Mouse (Mus musculus): ENCODE measurements around the gene Met. TPM values are rescaled to one million over a fixed set of nuclear protein-coding genes. Genes with fewer than 3 reads are reported as not detected.

Gene Met
- polyA plus RNA-seq (2015; fragmentation: Nextera tagmentation; extraction: Ambion mirVana) = 0.94 and 1.4 TPM in 2 replicates

DNA sequence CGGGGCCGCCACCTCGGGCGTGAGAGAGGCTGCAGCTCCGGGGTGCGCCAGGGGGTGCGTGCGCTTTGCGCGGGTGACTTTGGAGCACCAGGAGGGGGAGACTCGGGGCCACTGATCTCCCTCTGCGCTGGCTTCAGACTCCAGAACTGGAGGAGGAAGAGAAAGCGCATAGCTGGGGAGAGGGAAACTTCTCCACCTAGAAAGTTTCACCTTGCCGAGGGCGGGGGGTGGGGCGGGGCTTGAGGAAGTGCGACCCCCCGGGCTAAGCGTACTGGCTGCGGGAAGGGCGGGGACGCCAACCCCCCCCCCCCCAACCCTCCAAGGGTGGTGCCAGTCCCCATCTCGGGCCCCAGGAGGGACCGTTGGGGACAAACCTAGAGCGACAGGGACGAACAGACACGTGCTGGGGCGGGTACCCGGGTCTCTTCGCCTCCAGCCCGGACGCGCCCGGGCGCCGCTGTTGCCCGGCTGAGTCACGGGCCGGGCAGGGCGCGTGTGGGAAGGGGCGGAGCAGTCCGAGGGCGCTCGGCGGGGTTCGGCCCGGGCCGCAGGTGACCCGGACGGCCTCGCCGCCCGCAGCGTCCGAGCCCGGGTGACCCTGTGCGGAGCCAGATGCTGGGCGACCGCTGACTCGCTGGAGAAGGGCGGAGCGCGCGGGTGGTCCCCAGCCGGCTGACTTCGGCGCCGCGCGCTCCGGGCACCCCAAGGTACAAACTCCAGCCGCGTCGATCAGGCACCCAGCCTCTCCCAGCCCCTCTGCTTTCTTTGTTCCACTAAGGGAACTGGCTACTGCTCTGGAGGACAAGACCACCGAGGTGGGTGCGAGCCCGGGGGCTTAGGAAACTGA lies at the start of gene Met:
TSS of gene Met (plus strand) at position 367 of the 847 bp plus-strand sequence.
- WGBS = under 1% methylated on average over 58 of the region's 78 CpGs
- no peak within 1 kb of the TSS for H3K27ac ChIP-seq (ENCODE audit: low read length)
- peak within 1 kb of the TSS; percentile 94 for H3K4me2 ChIP-seq (ENCODE audit: low read length)
- no peaks in the 10 kb centered on the region for H3K9me3 ChIP-seq (replicated peaks; ENCODE audit: control insufficient read depth, low read length, poor library complexity, severe bottlenecking)
- H3K36me3 ChIP-seq (ENCODE audit: control insufficient read depth, insufficient read depth, low read length) = no peaks in the 10 kb centered on the region
- H3K4me3 ChIP-seq (ENCODE audit: low read depth, low read length) = peak within 1 kb of the TSS; percentile 53
- peaks cover 6% of the 10 kb centered on the region for H3K4me1 ChIP-seq (ENCODE audit: control insufficient read depth, insufficient read depth, low read length)
- peak within 1 kb of the TSS; percentile 53 for H3K9ac ChIP-seq (ENCODE audit: low read depth, low read length)
- ATAC-seq = peak; percentile 89
- H3K27me3 ChIP-seq (ENCODE audit: control insufficient read depth, insufficient read depth, low read depth, low read length) = peaks cover 11% of the 10 kb centered on the region

GRCm38 (mm10) chr6:17418226-17418625 lies 45.4 kb upstream of the Met start:
- Histone ChIP-seq H3K9ac (ENCODE audit: low read depth, low read length) (no peak overlapping the region), H3K4me1 (ENCODE audit: control insufficient read depth, insufficient read depth, low read length) (no peaks in the 10 kb centered on the region), H3K4me2 (ENCODE audit: low read length) (no peak overlapping the region), H3K36me3 (ENCODE audit: control insufficient read depth, insufficient read depth, low read length) (no peaks in the 10 kb centered on the region), H3K27ac (ENCODE audit: low read length) (no peak overlapping the region), H3K9me3 (replicated peaks; ENCODE audit: control insufficient read depth, low read length, poor library complexity, severe bottlenecking) (no peaks in the 10 kb centered on the region), H3K4me3 (ENCODE audit: low read depth, low read length) (no peak overlapping the region), H3K27me3 (ENCODE audit: control insufficient read depth, insufficient read depth, low read depth, low read length) (no peaks in the 10 kb centered on the region)
- no peak for ATAC-seq
- 62% methylated on average over 7 of the region's 7 CpGs for WGBS

GRCm38 (mm10) chr6:17422432-17422831 lies 41.2 kb upstream of the Met start:
- Histone ChIP-seq H3K36me3 (ENCODE audit: control insufficient read depth, insufficient read depth, low read length) (no peaks in the 10 kb centered on the region), H3K4me2 (ENCODE audit: low read length) (no peak overlapping the region), H3K9me3 (replicated peaks; ENCODE audit: control insufficient read depth, low read length, poor library complexity, severe bottlenecking) (no peaks in the 10 kb centered on the region), H3K4me1 (ENCODE audit: control insufficient read depth, insufficient read depth, low read length) (no peaks in the 10 kb centered on the region), H3K4me3 (ENCODE audit: low read depth, low read length) (no peak overlapping the region), H3K27ac (ENCODE audit: low read length) (no peak overlapping the region), H3K9ac (ENCODE audit: low read depth, low read length) (no peak overlapping the region), H3K27me3 (ENCODE audit: control insufficient read depth, insufficient read depth, low read depth, low read length) (no peaks in the 10 kb centered on the region)
- WGBS = 88% methylated on average over 1 of the region's 1 CpGs
- ATAC-seq = no peak

DNA sequence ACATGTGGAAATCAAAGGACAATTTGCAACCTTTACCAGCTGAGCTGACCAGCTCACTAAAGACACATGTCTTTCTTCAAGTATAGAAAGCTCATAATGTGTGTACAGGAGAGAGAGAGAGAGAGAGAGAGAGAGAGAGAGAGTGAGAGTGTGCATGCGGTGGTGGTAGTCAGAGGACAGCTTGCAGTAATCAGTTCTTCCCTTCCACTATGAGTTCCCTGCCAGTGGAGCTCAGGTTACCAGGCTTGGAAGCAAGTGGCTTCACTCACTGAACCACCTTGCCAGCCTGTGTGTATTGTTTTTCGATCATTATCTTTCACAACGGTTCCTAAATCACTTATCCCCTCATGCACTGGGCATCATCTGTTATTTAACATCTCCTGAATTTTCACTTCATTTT lies 34.6 kb upstream of the Met start:
- WGBS = 85% methylated on average over 3 of the region's 3 CpGs
- Histone ChIP-seq H3K27ac (ENCODE audit: low read length) (no peak overlapping the region), H3K4me3 (ENCODE audit: low read depth, low read length) (no peak overlapping the region), H3K36me3 (ENCODE audit: control insufficient read depth, insufficient read depth, low read length) (no peaks in the 10 kb centered on the region), H3K4me2 (ENCODE audit: low read length) (no peak overlapping the region), H3K9ac (ENCODE audit: low read depth, low read length) (no peak overlapping the region), H3K27me3 (ENCODE audit: control insufficient read depth, insufficient read depth, low read depth, low read length) (no peaks in the 10 kb centered on the region), H3K9me3 (replicated peaks; ENCODE audit: control insufficient read depth, low read length, poor library complexity, severe bottlenecking) (no peaks in the 10 kb centered on the region), H3K4me1 (ENCODE audit: control insufficient read depth, insufficient read depth, low read length) (no peaks in the 10 kb centered on the region)
- no peak for ATAC-seq

GRCm38 (mm10) chr6:17429611-17430010 lies 34.0 kb upstream of the Met start:
- H3K4me1 ChIP-seq (ENCODE audit: control insufficient read depth, insufficient read depth, low read length) = no peaks in the 10 kb centered on the region
- no peak overlapping the region for H3K4me3 ChIP-seq (ENCODE audit: low read depth, low read length)
- H3K27ac ChIP-seq (ENCODE audit: low read length) = no peak overlapping the region
- no peak overlapping the region for H3K9ac ChIP-seq (ENCODE audit: low read depth, low read length)
- no peak overlapping the region for H3K4me2 ChIP-seq (ENCODE audit: low read length)
- 68% methylated on average over 3 of the region's 3 CpGs for WGBS
- no peaks in the 10 kb centered on the region for H3K27me3 ChIP-seq (ENCODE audit: control insufficient read depth, insufficient read depth, low read depth, low read length)
- no peak for ATAC-seq
- no peaks in the 10 kb centered on the region for H3K9me3 ChIP-seq (replicated peaks; ENCODE audit: control insufficient read depth, low read length, poor library complexity, severe bottlenecking)
- H3K36me3 ChIP-seq (ENCODE audit: control insufficient read depth, insufficient read depth, low read length) = no peaks in the 10 kb centered on the region

DNA sequence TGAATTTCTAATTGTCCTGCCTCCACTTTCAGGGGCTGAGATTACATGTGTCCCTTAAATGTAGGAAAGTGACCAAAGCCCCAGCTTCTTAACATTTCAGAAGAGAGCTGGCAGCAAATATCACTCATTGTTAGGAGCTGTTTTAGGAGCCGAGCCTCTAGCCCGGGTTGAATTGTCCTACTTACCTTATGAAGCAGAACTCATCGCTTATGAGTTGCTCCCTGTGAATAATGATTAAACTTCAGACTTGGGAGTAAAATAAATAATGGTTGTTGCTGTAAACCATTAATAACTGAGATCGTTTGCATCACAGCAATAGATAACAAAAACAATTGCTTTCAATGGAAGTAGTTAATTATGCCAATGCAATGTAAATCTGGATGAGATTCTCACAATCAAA lies 20.3 kb upstream of the Met start:
- H3K27ac ChIP-seq (ENCODE audit: low read length) = no peak overlapping the region
- H3K9ac ChIP-seq (ENCODE audit: low read depth, low read length) = no peak overlapping the region
- H3K9me3 ChIP-seq (replicated peaks; ENCODE audit: control insufficient read depth, low read length, poor library complexity, severe bottlenecking) = no peaks in the 10 kb centered on the region
- H3K36me3 ChIP-seq (ENCODE audit: control insufficient read depth, insufficient read depth, low read length) = no peaks in the 10 kb centered on the region
- no peak overlapping the region for H3K4me3 ChIP-seq (ENCODE audit: low read depth, low read length)
- H3K4me2 ChIP-seq (ENCODE audit: low read length) = no peak overlapping the region
- H3K27me3 ChIP-seq (ENCODE audit: control insufficient read depth, insufficient read depth, low read depth, low read length) = no peaks in the 10 kb centered on the region
- H3K4me1 ChIP-seq (ENCODE audit: control insufficient read depth, insufficient read depth, low read length) = no peaks in the 10 kb centered on the region
- WGBS = 94% methylated on average over 4 of the region's 4 CpGs
- no peak for ATAC-seq

GRCm38 (mm10) chr6:17451305-17451704 lies 12.3 kb upstream of the Met start:
- Histone ChIP-seq H3K27me3 (ENCODE audit: control insufficient read depth, insufficient read depth, low read depth, low read length) (no peaks in the 10 kb centered on the region), H3K36me3 (ENCODE audit: control insufficient read depth, insufficient read depth, low read length) (no peaks in the 10 kb centered on the region), H3K9ac (ENCODE audit: low read depth, low read length) (no peak overlapping the region), H3K9me3 (replicated peaks; ENCODE audit: control insufficient read depth, low read length, poor library complexity, severe bottlenecking) (no peaks in the 10 kb centered on the region), H3K4me1 (ENCODE audit: control insufficient read depth, insufficient read depth, low read length) (no peaks in the 10 kb centered on the region), H3K4me2 (ENCODE audit: low read length) (no peak overlapping the region), H3K27ac (ENCODE audit: low read length) (no peak overlapping the region), H3K4me3 (ENCODE audit: low read depth, low read length) (no peak overlapping the region)
- whole genome bisulfite sequencing = 17% methylated on average over 5 of the region's 5 CpGs
- no peak for ATAC-seq

GRCm38 (mm10) chr6:17455116-17455515 lies 8.5 kb upstream of the Met start:
- H3K27me3 ChIP-seq (ENCODE audit: control insufficient read depth, insufficient read depth, low read depth, low read length) = no peaks in the 10 kb centered on the region
- H3K4me3 ChIP-seq (ENCODE audit: low read depth, low read length) = no peak overlapping the region
- no peak for ATAC-seq
- H3K9me3 ChIP-seq (replicated peaks; ENCODE audit: control insufficient read depth, low read length, poor library complexity, severe bottlenecking) = no peaks in the 10 kb centered on the region
- no peaks in the 10 kb centered on the region for H3K4me1 ChIP-seq (ENCODE audit: control insufficient read depth, insufficient read depth, low read length)
- no peak overlapping the region for H3K4me2 ChIP-seq (ENCODE audit: low read length)
- H3K27ac ChIP-seq (ENCODE audit: low read length) = no peak overlapping the region
- H3K36me3 ChIP-seq (ENCODE audit: control insufficient read depth, insufficient read depth, low read length) = no peaks in the 10 kb centered on the region
- WGBS = 88% methylated on average over 1 of the region's 1 CpGs
- H3K9ac ChIP-seq (ENCODE audit: low read depth, low read length) = no peak overlapping the region

GRCm38 (mm10) chr6:17459561-17459960 lies 4.0 kb upstream of the Met start:
- no peak overlapping the region for H3K4me3 ChIP-seq (ENCODE audit: low read depth, low read length)
- peaks cover 4% of the 10 kb centered on the region; the same call in 1 of the 2 replicates for H3K27me3 ChIP-seq (ENCODE audit: control insufficient read depth, insufficient read depth, low read depth, low read length)
- WGBS = 38% methylated on average over 6 of the region's 6 CpGs
- no peak overlapping the region for H3K27ac ChIP-seq (ENCODE audit: low read length)
- H3K9ac ChIP-seq (ENCODE audit: low read depth, low read length) = no peak overlapping the region
- H3K4me1 ChIP-seq (ENCODE audit: control insufficient read depth, insufficient read depth, low read length) = peaks cover 4% of the 10 kb centered on the region
- no peak overlapping the region for H3K4me2 ChIP-seq (ENCODE audit: low read length)
- H3K36me3 ChIP-seq (ENCODE audit: control insufficient read depth, insufficient read depth, low read length) = no peaks in the 10 kb centered on the region
- no peak for ATAC-seq
- no peaks in the 10 kb centered on the region for H3K9me3 ChIP-seq (replicated peaks; ENCODE audit: control insufficient read depth, low read length, poor library complexity, severe bottlenecking)
